Mouse (Mus musculus) common myeloid progenitor, adult 5-6 weeks (primary cell): ENCODE data around the gene Frem1. TPM values are rescaled to one million over a fixed set of nuclear protein-coding genes. Genes with fewer than 3 reads are reported as not detected.

Source experiments
- ATAC-seq: replicated peaks from 2 replicates; pipeline ENCODE4 v1.8.0; 2016; ENCODE audit warnings: low read depth, mild to moderate bottlenecking, moderate TSS enrichment, inconsistent platforms; ENCODE audit not compliant: poor library complexity, severe bottlenecking
- total RNA-seq: library from RNA; stranded (forward); fragments of 200-1000, 187-1606 nt; gene quantifications from 2 replicates; pipeline ENCODE4 v1.2.3, GENCODE M21; 2017

Gene Frem1
- total RNA-seq, 1 experiment from 2014 or later, result not detected

DNA sequence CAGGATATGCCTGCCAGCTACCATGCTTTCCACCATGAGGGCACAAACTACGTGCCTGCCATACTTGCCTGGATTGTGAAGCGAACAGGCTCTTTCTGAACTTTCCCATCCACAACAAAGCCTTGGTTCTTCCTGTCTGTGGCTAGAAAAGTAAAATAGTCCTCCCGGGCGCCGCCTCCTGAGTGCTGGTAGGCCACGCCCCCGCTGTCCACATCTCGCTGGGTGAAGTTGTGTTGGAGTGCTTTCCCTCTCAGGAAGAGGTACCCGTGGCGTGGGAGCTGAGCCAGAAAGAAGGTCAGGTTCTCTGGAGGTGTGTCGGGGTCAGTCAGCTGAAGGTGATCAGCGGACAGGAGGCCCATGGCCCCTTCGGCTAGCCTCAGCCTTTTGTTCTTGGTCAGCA, 111.9 kb downstream of the Frem1 start:
- ATAC-seq, result peak; percentile 87

DNA sequence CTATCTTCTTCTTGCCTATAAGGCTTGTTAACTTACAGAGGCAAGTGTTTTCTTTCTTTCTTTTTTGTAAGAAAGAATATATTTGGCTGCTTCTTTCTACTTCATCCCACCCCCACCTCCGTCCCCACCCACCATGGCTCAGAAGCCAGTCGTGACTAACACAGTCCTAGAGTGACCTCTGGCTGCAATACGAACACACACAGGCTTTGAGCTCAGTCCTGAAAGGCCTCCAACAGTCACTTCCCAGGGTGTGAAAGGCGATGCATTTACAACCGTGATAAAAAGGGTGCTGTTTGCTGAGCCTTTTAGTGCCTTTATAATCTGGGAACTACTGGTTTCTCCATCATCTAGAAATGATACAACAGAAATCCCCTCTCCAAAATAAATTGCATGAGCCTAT, 117.8 kb downstream of the Frem1 start:
- ATAC-seq, result peak; percentile 88

DNA sequence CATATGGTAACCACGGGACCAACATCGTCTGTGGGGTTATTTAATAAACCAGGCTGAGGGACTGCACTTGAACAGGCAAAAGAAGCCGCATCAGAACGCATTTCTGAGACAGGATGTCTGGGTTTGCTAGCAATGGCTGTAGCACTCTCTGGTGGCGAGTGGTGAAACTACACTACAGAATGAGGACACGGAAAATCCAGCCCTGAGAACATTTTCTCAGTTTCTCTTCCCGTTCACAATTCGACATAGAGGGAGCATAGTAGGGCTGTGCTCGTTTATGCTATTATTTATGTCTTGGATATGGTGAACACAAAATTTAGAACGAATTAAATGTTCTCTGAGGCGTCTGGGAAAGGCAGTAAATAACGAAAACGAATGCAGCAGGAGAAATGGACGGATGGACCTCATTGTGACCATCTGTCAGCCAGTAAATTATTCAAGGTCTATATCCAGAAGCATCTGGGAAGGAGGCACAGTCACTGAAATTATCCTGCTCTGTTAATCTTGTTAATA, 118.4 kb downstream of the Frem1 start:
- peak; percentile 96 for ATAC-seq

DNA sequence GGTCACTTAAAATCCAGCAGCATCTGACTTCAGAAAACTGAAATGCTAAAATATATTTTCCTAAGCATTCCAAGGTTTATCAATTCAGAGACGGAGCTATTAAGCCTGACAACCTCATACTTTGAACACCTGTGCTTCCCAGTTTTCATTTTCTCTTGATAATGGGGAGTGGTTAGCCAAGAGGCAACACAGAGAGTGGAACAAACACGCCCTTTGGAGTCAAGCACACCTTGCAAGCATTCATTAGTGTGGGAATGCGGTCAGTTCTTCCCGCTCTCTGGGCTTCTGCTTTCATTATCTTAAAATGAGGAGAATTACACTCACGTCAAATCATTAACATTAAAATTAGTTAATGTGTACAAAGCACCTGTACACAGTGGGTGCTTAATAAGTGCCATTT, 122.1 kb downstream of the Frem1 start:
- no peak for ATAC-seq

DNA sequence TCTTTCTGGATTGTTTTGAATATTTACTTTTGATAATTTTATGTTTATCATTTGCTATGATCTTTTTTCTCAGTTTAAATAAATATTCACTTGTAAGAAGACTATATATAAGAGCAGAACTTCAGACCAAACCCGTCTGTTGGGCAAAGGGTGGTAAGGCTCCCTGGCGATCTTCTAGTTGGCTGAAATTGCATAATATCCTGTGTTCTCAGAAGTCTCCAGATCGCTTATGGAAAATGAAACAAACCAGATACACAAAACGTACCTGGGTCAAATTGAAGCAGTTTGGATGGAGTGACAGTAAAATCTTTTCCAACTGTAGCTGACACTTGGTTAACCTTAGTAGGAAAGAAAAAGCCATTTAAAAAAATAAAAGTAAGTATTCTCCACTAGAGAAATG, 130.2 kb downstream of the Frem1 start:
- peak; percentile 63; the same call in 1 of the 2 replicates for ATAC-seq

GRCm38 (mm10) chr4:82918625-82919024, 133.5 kb downstream of the Frem1 start:
- ATAC-seq, result peak; percentile 83

- ATAC-seq, result no peak
Measured at GRCm38 (mm10) chr4:82916678-82917050, 135.5 kb downstream of the Frem1 start.

GRCm38 (mm10) chr4:82916003-82916677, 136.0 kb downstream of the Frem1 start:
- ATAC-seq, result no peak

DNA sequence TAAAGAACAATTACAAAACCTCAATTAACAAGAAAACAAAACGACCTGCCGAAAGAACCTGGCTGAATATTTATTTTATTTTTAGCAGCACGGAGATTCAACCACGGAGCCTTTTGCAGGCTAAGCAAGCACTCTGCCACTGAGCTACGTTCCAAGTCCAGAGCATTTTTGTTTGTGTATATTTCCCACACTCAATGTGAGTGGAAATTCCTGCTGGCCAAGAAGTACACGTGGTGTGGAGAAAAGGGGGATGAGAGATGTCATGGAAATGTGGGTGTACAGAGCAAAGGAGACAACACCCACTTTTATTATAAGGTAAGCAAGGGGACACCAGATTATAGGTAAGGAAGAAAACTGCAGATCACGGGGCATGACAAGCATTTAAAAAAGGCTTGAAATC, 136.6 kb downstream of the Frem1 start:
- no peak for ATAC-seq

DNA sequence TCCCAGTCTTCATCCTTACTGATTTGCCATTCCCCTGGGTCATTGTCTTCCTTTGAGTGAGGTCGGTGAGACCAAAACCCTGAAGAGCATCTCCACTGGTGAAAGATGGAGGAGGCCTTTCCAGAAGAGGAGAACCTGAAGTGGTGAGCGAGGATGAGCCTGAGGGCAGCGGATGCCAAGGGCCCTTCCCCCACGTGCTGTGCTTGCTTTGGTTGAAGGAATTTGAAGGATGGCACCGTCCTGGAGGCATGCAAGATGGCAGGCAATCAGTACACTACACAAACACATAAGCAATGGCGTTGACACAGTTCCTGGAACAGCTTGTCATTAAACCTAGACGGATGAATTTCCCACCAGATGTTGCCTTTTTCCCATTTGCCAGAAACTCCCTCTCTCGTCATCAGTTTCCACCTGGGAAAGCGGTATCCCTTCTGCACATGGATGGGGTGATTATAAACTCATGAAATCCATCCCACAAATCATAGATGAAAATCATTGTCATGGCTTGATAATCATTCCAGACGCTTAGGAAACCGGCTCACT, 137.5 kb downstream of the Frem1 start:
- no peak for ATAC-seq

DNA sequence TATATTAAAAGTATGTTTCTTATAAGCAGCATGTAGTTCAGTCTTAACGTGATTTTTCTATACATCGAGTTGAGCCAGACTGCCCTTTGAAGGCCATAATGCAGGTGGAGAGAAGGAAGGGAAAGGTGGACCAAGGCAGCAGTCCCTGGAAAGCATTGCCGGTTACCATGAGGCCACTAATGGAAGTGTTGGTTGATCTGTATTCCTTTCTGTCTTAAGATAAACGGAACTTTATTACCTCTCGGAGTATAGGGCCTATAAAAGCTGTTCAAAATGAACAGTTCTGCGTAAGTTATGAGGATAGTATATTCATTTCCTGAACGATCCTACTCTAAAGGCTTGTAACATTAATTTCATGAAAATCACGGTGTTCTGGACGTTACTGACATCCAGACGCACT, 156.9 kb downstream of the Frem1 start:
- no peak for ATAC-seq

DNA sequence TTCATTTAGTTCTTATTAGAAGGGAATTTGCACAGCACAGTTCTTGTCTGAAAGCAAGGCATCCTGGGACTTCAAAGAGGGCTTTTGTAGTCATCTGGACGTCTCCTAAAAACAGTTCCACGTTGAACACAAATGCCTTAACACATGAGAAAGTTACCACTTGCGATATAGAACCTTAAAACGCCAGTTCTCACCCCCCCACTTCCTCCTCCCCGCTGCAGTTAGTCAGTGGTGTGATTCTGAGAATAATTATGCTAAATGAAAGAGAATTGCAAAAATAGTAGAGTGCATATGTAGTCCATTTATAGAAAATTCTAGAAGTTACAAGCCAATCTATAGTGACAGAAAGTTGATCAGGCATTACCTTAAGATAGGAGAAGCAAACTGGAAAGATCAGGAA, 159.9 kb downstream of the Frem1 start:
- no peak for ATAC-seq

GRCm38 (mm10) chr4:82891566-82891965, 160.6 kb downstream of the Frem1 start:
- no peak for ATAC-seq

DNA sequence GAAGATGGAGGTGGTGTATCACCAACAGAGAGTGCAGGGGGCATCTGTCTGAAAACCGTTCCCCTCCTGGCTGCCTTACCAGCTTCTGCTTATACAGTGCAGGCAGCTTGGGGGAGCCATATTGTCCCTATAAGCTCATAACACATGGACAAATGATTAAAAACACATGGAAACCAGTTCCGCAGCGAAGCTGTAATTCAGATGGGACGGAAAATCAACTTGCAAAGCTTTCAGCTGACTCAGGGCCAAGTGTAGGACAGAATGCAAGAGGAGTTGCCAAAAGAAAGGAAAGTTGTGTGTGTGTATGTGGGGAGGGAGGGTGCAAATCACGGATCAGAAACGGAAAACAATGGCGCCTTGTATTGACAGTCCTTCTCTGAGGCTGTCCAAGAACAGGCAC, 161.1 kb downstream of the Frem1 start:
- ATAC-seq, result no peak

DNA sequence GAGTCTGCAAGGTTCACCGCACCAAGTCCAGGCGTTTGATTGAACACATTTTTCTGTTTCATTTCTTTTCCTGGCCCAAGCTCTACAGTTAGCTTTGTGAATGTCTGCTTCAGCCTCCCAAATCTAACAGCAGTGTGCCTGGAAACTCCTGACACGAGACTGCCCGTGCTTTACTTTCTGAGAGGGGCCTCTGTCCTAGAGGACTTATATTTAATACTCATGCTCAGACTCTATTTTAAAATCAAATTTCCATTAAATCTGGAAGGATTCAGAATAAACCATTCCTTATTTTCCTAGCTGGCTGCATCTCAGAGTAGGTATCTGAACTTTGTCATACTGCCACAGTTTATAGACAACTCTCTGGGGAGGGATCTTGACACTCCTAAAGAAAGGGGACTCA, 161.6 kb downstream of the Frem1 start:
- ATAC-seq, result no peak

DNA sequence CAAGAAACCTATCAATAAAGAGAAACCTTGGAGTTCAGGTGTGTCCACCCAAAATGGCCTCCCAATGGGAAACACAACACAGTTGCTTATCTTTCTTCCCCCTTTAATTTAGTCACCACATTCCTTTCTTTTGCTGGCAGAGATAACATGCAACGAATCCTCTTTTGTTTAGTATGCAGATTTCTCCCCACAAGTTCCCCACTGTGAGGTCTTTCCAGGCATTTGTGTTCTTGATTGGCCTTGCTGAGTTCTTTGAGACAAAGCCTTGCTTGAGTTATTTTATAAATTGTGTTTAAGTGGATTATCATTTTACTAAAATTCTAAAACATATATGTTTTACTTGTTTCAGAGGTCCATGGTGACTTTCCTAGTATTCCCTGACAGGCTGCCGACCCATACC, 166.0 kb downstream of the Frem1 start:
- no peak for ATAC-seq

DNA sequence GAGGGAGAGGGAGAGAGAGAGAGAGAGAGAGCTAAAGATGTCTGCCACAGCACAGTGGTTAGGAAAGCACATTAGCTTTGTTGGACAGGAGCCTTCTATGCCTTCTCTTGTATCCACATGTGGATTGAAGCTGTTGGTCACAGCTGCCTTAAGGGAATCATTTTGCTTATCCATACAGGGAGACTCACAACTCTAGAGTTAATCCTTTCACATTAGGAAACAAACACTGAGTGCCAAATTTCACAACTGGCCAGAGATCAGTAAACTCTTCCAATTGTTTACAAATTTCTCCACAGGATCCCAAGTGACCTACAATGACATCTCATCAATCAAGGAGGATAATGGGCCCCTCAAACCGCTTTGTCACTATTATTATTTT, 166.6 kb downstream of the Frem1 start:
- no peak for ATAC-seq

GRCm38 (mm10) chr4:82884636-82885534, 167.3 kb downstream of the Frem1 start, which contains the start of gene Cer1:
Gene Cer1 (minus strand): TSS chr4:82885148.
- ATAC-seq, result no peak

DNA sequence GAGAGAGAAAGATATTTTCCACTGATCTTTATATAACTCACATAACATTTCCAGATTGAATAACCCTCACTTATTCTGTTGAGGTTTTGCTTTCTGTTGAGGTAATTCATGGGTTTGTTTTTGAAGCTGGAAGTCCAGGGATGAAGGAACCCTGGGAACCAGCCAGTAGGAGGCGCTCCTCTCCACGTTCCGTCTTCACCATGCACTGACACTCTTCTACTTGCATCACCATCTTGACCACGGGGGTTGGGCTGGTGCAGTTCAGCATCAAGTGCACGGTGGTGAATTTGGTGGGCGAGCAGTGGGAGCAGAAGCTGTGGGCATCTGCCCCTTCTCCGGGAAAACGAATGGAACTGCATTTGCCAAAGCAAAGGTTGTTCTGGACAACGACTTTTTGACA, 169.6 kb downstream of the Frem1 start:
- no peak for ATAC-seq

GRCm38 (mm10) chr4:82881366-82881765, 170.8 kb downstream of the Frem1 start:
- ATAC-seq, result no peak

DNA sequence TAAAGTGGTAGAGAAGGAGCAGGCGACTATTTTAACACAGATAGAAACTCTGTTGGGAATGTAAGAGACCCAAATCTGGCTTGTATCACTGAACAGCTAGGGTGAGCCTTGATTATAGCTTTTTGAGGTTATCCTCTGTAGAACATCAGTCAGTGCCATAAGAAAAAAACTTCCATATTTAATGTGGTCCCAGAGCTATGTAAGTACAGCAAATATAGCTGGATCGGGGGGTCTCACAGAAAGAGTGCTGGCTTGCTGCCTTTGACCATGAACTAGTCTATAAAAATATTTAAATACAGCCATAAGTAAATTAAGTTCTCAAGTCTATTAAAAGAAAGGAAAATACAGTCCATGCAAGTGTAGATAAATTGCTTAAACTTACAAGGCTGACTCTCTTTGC, 171.9 kb downstream of the Frem1 start:
- no peak for ATAC-seq
